Mouse (Mus musculus) stomach, embryonic 16.5 days (tissue): Measurements from ENCODE around the gene Osbpl2. TPM values are rescaled to one million over a fixed set of nuclear protein-coding genes. Genes with fewer than 3 reads are reported as not detected.

Experiments
- microRNA-seq: library from miRNA; unstranded; fragments of <30 nt; microRNA quantifications from one replicate; pipeline ENCODE4, GENCODE M21; 2016
- polyA plus RNA-seq: library from polyadenylated mRNA; unstranded; fragments of >200 nt; fragmentation: Nextera tagmentation; extraction: Ambion mirVana; gene quantifications from 2 replicates; pipeline ENCODE4 v1.2.1, GENCODE M21; 2015

Gene Osbpl2
- polyA plus RNA-seq, 1 experiment from 2014 or later, result 39.6 TPM

Small RNA genes within 50 kb of the gene (microRNA-seq; reads per million reads assigned to microRNA genes)
- not detected for gene Mir7005

Other genes with a start within 250 kb of the Osbpl2 start
- 2.9 and 3.2 TPM in 2 replicates for gene Taf4, start 142.7 kb upstream of the Osbpl2 start, polyA plus RNA-seq
- gene Lsm14b, start 94.3 kb upstream of the Osbpl2 start, polyA plus RNA-seq, result 2.0 and 2.2 TPM in 2 replicates
- gene Psma7, start 76.9 kb upstream of the Osbpl2 start, polyA plus RNA-seq, result 471 and 493 TPM in 2 replicates
- 4.2 and 4.3 TPM in 2 replicates for gene Ss18l1, start 76.8 kb upstream of the Osbpl2 start, polyA plus RNA-seq
- 27.0 and 27.9 TPM in 2 replicates for gene Mtg2, start 48.7 kb upstream of the Osbpl2 start, polyA plus RNA-seq
- gene Hrh3, start 14.8 kb upstream of the Osbpl2 start, polyA plus RNA-seq, result not detected in 2 replicates
- gene Adrm1, start 52.2 kb downstream of the Osbpl2 start, polyA plus RNA-seq, result 154 and 171 TPM in 2 replicates
- gene Lama5, start 106.6 kb downstream of the Osbpl2 start, polyA plus RNA-seq, result 61.3 and 64.6 TPM in 2 replicates
- gene Rps21, start 138.1 kb downstream of the Osbpl2 start, polyA plus RNA-seq, result 408 and 537 TPM in 2 replicates
- 4.3 and 4.6 TPM in 2 replicates for gene Cables2, start 154.2 kb downstream of the Osbpl2 start, polyA plus RNA-seq
- 3.7 and 5.9 TPM in 2 replicates for gene Rbbp8nl, start 170.6 kb downstream of the Osbpl2 start, polyA plus RNA-seq
- gene Gata5, start 215.4 kb downstream of the Osbpl2 start, polyA plus RNA-seq, result 5.6 and 6.7 TPM in 2 replicates